Mouse (Mus musculus) frontal cortex, adult (tissue): ENCODE results near the gene Zbtb34.

Experiments used
- ATAC-seq: cut with Nextera tagmentation; 2 replicates; pipeline ENCODE4 v1.9.2; 2017; ENCODE audit warnings: mild to moderate bottlenecking, moderate library complexity, mixed read lengths; ENCODE audit not compliant: low TSS enrichment

Gene Zbtb34

DNA sequence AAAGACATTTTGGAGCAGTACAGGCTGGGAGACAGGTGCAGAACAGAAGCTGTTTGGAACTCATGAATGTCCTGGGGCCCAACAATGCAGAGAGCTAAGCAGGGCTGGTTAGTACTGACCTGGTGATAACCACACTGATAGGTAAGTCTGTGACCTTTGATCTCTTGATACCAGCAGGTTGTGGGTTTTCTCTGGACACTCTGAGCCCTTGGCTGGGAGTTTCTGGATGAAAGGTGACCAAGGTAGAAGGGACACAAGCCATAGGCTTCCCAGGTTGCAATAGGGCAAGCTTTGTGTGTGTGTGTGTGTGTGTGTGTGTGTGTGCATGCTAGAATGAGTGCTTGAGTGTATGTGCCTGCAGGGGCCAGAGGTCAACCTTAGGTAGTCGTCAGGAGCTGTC is 15.7 kb upstream of the Zbtb34 start:
- no peak for ATAC-seq

DNA sequence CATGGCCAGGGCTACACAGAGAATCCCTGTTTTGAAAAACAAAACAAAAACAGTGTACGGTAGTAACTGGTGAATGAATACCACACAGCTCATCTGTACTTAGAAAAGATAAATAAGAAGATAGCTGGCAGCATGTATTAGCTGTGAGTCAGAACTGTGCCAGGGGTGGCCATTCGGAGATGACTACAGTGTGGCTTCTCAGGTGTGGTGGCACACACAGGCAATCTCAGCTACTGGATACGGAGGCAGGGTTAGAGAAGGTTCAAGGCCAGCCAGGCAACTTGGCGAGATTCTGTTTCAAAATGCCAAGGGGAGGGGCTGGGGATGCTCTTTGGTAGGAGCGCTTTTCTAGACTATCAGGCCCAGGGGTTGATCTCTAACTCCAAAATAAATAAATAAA is 14.6 kb upstream of the Zbtb34 start:
- no peak for ATAC-seq

DNA sequence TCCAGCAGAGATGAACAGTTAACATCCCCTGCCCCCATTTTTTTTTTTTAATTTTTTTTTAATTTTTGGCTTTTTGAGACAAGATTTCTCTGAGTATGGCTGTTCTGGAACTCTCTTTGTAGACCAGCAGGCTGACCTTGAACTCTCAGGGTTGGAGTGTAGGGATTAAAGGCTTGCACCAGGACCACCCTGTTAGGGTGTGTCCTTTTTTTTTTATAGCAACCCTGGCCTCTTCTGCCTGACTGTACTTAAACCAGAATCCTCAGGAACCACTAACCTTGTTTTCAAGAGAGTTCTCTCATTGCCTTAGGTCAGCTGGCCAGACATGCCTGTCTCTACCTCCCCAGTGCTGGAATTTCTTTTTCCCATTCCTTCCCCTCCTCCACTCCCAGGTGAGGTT is 13.7 kb upstream of the Zbtb34 start:
- ATAC-seq = no peak

- peak; percentile 56 for ATAC-seq
These were observed 13.2 kb upstream of the Zbtb34 start for GRCm38 (mm10) chr2:33444358-33444757.

DNA sequence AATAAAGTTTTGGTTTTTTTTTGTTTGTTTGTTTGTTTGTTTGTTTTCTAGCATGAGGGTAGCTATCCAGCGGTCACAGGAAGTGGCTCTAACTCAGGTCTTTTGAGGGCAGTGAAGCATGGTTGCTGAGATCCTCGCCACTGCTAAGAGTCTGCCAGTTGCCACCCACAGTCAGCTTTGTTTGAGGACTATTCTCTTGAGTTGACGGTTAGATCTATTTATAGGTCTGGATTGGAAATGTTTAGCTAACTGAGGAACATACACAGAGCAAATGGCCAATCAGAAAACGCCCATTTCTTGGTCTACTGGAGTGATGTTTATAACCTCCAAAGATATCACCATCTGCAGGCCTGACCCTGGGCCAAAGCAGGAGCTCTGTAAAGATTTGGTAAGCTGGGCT is 11.6 kb upstream of the Zbtb34 start:
- ATAC-seq = no peak

GRCm38 (mm10) chr2:33440893-33441292 is 9.8 kb upstream of the Zbtb34 start:
- ATAC-seq = peak; percentile 69

DNA sequence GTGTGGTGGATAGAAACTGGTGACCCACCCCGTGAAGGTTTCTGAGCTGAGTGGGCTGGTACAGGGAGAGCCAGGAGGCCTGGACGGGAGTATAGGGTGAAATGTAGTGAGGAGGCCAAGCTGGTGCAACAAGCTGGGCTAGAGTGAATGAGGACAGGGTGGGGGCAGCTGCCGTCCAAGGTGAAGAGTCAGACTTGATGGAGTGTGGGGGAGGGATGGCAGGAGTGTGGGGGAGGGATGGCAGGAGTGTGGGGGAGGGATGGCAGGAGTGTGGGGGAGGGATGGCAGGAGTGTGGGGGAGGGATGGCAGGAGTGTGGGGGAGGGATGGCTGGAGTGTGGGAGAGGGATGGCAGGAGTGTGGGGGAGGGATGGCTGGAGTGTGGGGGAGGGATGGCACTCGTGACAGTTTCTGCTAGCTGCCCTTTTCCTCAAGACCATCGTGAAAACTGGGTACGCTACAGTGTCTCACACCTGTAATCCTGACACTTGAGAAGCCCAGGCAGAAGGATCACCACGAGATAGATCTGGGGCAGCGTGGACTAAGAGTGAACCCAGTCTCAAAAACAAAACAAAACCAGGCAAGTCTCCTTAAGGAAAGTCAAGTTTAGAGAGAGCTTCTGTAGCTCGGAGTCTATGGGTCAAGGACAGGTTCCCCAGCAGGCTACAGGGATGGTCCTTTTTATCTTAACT is 9.0 kb upstream of the Zbtb34 start:
- ATAC-seq = no peak

- ATAC-seq = peak; percentile 58
These were observed 8.4 kb upstream of the Zbtb34 start for GRCm38 (mm10) chr2:33439471-33439881.

GRCm38 (mm10) chr2:33438377-33438776 is 7.3 kb upstream of the Zbtb34 start:
- no peak for ATAC-seq

- no peak for ATAC-seq
These were observed 6.1 kb upstream of the Zbtb34 start for GRCm38 (mm10) chr2:33437184-33437583.

DNA sequence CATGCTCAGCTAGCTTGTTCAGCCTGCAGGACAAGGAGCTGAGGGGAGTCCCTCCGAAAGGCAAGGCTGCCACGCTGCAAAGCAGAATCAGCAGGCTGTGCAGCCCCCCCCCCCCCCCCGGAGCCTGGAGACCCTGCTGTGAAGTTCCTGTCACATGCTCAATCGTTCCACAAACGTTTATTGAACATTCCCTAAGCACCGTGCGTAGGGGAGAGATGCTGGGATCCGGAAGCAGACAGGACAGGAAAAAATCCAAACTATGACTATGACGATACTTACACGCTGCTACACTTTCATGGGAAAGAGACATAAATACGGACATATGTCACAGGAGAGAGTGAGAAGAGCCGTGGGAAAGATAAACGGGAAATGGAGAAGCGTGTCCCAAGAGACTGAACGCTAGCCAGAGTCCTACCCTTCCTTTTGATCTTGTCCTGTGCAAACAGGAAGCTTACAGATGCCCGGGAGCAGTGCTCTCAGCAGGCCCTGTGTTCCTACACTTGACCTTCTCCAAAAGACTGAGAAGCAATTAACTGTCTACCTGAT is 5.0 kb upstream of the Zbtb34 start:
- no peak for ATAC-seq

DNA sequence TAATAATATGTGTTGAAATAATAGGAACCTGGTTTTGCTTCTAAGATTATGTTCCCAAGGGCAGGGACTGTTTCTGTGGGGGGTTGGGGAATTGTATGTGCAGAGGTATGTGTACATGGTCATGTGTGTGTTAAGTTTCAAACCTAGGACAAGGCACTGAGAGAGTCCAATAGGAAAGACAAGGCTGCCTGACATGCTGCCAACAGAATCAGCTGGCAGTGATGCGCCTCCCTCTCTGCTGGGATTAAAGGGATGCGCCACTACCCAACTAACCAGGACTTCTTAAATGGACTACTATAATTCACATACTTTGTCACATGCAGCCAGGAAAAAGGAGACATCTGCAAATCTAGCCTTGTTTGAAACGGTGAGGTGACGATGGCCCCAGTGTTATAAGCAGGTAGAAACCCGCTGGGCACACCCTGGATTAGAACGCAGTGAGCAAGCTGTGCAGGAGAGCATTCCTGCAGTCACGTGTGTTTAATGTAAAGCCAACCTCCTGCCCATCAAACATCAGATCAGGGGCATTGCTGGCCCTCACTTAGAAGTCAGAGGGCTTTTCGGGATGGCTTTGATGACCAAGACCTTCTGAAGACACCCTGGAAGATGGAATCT is 4.0 kb upstream of the Zbtb34 start:
- no peak for ATAC-seq

DNA sequence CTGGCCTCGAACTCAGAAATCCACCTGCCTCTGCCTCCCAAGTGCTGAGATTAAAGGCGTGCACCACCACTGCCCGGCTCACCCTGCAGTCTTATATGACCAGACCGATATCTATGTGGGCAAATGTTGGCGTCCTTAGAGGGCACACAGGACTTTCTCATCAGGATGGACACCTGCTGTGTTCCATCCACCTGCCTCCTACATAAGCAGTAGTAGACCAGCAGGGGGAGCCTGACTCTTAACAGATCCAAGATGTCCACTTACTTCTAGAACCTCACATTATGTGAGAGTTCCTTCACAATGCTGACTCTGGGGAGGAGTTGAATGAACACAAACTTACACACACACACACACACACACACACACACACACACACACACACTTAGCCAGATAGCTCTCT is 1.8 kb upstream of the Zbtb34 start:
- peak; percentile 47; the same call in 1 of the 2 replicates for ATAC-seq

GRCm38 (mm10) chr2:33430081-33430770 is 898 bp downstream of the Zbtb34 start:
- ATAC-seq = no peak

- ATAC-seq = peak; percentile 25; the same call in 1 of the 2 replicates
These were observed 1.8 kb downstream of the Zbtb34 start for GRCm38 (mm10) chr2:33429339-33429738.

GRCm38 (mm10) chr2:33426640-33427398 is 4.3 kb downstream of the Zbtb34 start:
- ATAC-seq = peak; percentile 36

GRCm38 (mm10) chr2:33417454-33417853 is 13.7 kb downstream of the Zbtb34 start:
- no peak for ATAC-seq

DNA sequence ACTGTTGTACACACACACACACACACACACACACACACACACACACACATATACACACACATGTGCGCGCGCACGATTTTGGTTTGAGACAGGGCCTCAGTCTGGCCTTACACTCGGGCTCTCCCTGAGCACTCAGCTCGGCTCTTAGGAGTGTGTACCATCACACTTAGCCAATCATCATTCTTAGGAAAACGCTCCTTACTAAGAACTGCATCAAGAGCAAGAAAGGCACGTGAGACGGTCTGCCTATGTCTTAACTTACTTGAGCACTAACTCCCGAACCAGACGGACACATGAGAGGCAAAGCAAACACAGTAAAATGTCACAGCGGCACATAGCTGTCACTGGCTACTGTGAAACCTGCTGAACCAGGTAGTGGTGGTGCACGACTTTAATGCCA is 17.1 kb downstream of the Zbtb34 start:
- no peak for ATAC-seq

GRCm38 (mm10) chr2:33412111-33412510 is 19.0 kb downstream of the Zbtb34 start:
- peak; percentile 31 for ATAC-seq

GRCm38 (mm10) chr2:33403511-33404003 is 27.6 kb downstream of the Zbtb34 start:
- ATAC-seq = no peak

DNA sequence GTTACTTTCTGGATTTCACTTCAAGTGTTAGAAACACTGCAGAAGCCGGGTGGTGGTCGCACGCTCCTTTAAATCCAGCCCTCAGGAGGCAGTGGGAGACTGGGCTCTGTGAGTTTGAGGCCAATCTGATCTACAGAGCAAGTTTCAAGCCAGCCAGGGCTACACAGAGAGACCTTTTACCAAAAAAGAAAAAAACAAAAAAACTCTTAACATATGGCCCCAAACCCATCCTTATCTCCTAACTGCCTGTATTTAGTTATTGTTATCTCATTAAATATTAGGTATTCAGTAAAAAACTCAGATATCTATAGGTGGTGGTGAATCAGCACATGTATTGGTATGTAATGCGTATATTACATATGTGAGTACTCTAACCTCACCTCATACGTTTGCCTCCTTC is 28.5 kb downstream of the Zbtb34 start:
- no peak for ATAC-seq

DNA sequence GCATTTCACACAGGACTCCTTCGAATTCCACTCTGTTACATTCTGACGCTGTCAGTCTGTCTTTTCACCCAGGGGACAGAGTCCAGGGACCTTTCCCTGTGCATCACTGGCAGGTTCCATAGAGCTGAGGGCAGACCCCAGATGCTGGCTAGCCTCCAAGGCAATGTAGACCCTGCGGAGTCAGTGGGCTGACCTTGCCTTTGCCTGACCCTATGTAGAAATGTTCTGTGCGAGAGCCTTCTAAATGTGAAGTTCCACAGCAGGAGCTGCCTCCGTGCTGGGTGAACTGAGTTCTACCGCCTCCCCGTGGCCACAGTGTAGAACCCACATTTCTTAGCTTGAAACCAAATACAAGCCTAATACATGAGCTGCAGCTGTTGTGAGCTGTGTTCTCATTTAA is 28.9 kb downstream of the Zbtb34 start:
- peak; percentile 75 for ATAC-seq
